Mouse (Mus musculus): ENCODE measurements around the gene Mas1. TPM values are rescaled to one million over a fixed set of nuclear protein-coding genes. Genes with fewer than 3 reads are reported as not detected.

Gene Mas1
- polyA plus RNA-seq (2014; fragmentation: Illumina TruSeq; extraction: RNeasy Lipid Tissue Mini Kit (QIAGEN cat#74804); ENCODE audit: low read depth, low replicate concordance): not detected

DNA sequence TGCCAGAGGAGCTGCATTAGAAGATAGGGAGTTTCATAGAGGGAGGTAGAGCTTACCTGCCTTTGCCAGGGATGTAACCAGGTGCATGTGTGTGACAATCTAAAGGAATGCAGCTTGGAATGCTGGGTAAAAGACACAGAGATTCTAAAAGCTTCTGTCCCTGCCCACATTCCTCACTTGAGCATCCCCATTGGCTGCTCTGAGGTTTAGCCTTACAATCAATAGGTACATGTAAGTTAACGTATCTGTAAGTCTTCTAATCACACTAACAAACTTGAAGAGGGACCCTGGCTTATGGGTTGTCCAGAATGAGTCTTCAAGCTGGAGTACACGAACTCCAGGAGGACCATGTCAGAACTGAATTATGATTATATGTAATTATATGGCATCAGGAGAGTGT lies at the start of gene Mas1:
Gene Mas1, minus strand, starts transcription at position 101 of the 400 bp plus-strand sequence.

DNA sequence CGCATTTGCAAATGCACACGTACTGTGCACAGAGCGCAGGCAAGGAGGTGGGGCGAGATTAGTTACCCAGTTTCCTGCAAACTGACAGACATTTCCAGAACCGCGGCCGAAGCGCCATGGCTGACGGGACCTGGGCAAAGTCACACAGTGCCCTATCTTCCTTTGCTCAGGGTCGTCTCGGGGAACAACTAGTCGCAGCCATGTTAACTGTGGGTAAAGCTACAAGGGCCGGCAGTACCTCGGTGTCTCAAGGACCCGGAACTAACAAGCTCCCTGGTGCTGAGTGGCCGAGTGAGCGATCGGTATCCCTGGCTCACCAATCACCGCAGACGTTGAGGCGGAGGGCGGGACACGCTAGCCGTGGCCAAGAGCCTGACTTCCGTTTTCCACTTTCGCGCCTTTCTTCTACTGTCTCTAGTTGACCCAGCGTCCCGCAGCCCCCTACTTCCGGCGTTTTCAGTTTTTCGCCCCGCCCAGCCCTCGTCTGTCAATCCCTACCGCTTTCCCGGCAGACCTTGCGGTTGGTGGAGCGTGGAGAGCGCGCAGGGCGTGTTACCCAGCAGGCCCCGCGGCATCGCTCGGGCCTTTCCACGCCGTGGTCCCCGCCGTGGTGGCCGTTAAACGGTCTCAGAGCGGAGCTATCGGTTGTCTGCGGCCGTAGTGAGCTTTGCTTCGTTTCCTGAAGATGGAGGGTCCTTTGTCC lies 48.1 kb upstream of the Mas1 start, which contains the start of gene Mrpl18:
Gene Mrpl18, minus strand, starts transcription at position 465 of the 703 bp plus-strand sequence.

DNA sequence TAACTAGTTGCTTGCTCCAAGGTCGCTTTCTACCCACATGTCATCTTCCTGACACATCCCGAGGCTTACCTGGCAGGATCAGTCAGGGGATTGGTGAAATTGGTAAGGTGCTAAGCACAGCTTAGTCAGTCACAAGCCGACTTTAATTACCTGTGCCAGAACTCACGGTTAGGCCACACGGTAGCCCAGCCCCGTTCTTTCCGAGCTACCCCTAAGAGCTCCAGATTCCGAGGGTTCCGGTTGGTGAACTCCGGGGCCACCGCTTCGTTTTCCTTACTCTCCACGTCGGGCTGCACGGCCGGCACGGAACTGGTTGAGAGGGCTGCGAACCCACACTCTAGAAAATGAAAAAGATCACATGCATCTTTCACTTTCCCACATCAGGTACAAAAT lies 47.5 kb upstream of the Mas1 start, which contains the start of gene Tcp1:
Gene Tcp1, plus strand, starts transcription at position 214 of the 393 bp plus-strand sequence.

DNA sequence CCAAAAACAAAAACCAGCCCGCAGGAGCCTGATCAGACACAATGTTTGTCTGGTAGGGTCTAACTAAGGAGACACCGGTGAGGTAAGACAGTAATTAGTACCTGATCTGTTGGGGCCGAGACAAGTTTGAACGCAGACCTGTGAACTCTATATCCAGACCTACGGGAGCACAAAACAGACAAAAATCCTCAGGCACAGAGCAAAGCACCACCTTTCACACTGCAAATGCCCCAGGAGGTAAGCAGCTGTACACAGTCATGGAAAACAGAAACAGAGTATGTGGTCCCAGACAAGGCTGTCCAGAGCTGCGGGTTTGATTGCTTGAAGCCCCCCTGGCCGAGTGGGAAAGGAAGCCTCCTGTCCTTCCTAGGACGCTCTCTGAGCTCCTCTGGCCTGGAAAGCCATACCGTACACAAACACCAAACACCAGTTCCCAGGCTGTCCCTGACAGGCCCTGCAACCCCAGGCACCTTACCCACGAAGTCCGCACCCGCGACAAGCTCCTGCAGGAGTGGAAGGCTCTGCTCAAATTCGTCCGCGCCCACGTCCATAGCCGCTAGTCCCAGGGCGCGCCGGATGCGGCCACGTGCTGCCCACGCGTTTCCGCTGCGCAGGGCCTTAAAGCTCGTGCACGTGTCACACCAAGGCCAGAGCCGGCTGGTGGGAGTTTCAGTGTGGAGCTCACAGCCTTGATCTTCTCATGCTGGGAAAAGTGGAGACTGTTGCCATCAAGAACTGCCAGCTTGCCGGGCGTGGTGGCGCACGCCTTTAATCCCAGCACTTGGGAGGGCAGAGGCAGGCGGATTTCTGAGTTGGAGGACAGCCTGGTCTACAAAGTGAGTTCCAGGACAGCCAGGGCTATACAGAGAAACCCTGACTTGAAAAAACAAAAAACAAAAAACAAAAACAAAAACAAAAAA lies 41.7 kb upstream of the Mas1 start, which contains the start of gene Pnldc1:
Gene Pnldc1, minus strand, starts transcription at position 870 of the 920 bp plus-strand sequence.

DNA sequence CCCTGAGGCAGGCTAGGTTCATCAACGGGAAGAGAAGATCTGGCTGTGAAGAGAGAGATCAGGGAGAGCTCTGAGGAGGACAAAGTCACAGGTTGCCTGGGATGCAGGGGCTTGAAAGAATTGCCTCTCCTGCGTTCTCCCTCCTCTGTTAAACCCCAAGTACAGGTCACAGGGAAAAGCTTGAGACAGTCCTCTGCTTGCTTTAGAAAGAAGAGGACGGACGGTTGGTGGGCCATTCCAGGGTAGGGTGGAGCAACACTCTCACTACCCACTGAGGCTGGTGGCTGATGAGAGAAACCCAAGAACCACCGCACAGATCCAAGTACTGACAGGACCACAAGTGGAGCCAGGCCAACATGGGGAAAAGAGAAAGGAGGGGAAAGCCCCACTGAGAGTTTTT lies 7.8 kb upstream of the Mas1 start, which contains the start of gene Mrgprh:
Gene Mrgprh, plus strand, starts transcription at position 301 of the 400 bp plus-strand sequence.

Other genes with a start within 250 kb of the Mas1 start
- gene Slc22a1, start 192.3 kb downstream of the Mas1 start, polyA plus RNA-seq (2014; fragmentation: Illumina TruSeq; extraction: RNeasy Lipid Tissue Mini Kit (QIAGEN cat#74804); ENCODE audit: low read depth, low replicate concordance): 160 TPM
- gene Igf2r, start 98.5 kb downstream of the Mas1 start, polyA plus RNA-seq (2014; fragmentation: Illumina TruSeq; extraction: RNeasy Lipid Tissue Mini Kit (QIAGEN cat#74804); ENCODE audit: low read depth, low replicate concordance): 3.4 TPM
- not detected for gene Mrgprh, start 7.9 kb upstream of the Mas1 start, polyA plus RNA-seq (2014; fragmentation: Illumina TruSeq; extraction: RNeasy Lipid Tissue Mini Kit (QIAGEN cat#74804); ENCODE audit: low read depth, low replicate concordance)
- not detected for gene Pnldc1, start 42.1 kb upstream of the Mas1 start, polyA plus RNA-seq (2014; fragmentation: Illumina TruSeq; extraction: RNeasy Lipid Tissue Mini Kit (QIAGEN cat#74804); ENCODE audit: low read depth, low replicate concordance)
- 209 TPM for gene Tcp1, start 47.6 kb upstream of the Mas1 start, polyA plus RNA-seq (2014; fragmentation: Illumina TruSeq; extraction: RNeasy Lipid Tissue Mini Kit (QIAGEN cat#74804); ENCODE audit: low read depth, low replicate concordance)
- 88.3 TPM for gene Mrpl18, start 48.2 kb upstream of the Mas1 start, polyA plus RNA-seq (2014; fragmentation: Illumina TruSeq; extraction: RNeasy Lipid Tissue Mini Kit (QIAGEN cat#74804); ENCODE audit: low read depth, low replicate concordance)
- 353 TPM for gene Acat3, start 72.5 kb upstream of the Mas1 start, polyA plus RNA-seq (2014; fragmentation: Illumina TruSeq; extraction: RNeasy Lipid Tissue Mini Kit (QIAGEN cat#74804); ENCODE audit: low read depth, low replicate concordance)
- 81.3 TPM for gene Acat2, start 92.6 kb upstream of the Mas1 start, polyA plus RNA-seq (2014; fragmentation: Illumina TruSeq; extraction: RNeasy Lipid Tissue Mini Kit (QIAGEN cat#74804); ENCODE audit: low read depth, low replicate concordance)
- gene Wtap, start 126.0 kb upstream of the Mas1 start, polyA plus RNA-seq (2014; fragmentation: Illumina TruSeq; extraction: RNeasy Lipid Tissue Mini Kit (QIAGEN cat#74804); ENCODE audit: low read depth, low replicate concordance): 55.4 TPM
- gene Sod2, start 138.7 kb upstream of the Mas1 start, polyA plus RNA-seq (2014; fragmentation: Illumina TruSeq; extraction: RNeasy Lipid Tissue Mini Kit (QIAGEN cat#74804); ENCODE audit: low read depth, low replicate concordance): 170 TPM
- gene Gpr31b, start 184.2 kb upstream of the Mas1 start, polyA plus RNA-seq (2014; fragmentation: Illumina TruSeq; extraction: RNeasy Lipid Tissue Mini Kit (QIAGEN cat#74804); ENCODE audit: low read depth, low replicate concordance): not detected
- 0.26 TPM for gene Tcp10b, start 193.0 kb upstream of the Mas1 start, polyA plus RNA-seq (2014; fragmentation: Illumina TruSeq; extraction: RNeasy Lipid Tissue Mini Kit (QIAGEN cat#74804); ENCODE audit: low read depth, low replicate concordance)